Mouse (Mus musculus) liver, embryonic 14.5 days (tissue): ENCODE measurements around the gene Cbll1. TPM values are rescaled to one million over a fixed set of nuclear protein-coding genes. Genes with fewer than 3 reads are reported as not detected.

Source experiments
- ATAC-seq: fragments of 200-750 bp; cut with Nextera tagmentation; 2 replicates; pipeline ENCODE4 v1.8.0; 2017; ENCODE audit warnings: moderate number of reproducible peaks, mild to moderate bottlenecking, moderate library complexity; ENCODE audit not compliant: insufficient read depth
- DNase-seq, 3 experiments: peaks; one replicate each; pipeline ENCODE4 v3.0.0-alpha.2; 2012 to 2013; ENCODE audit warnings: low read depth in 3 of 3, low spot score in 3 of 3
- H3K27ac ChIP-seq: fragments of 300-500 bp; sonication (generic); 2 replicates; pipeline ENCODE4 v1.5.1; 2014; ENCODE audit warnings: moderate library complexity, mild to moderate bottlenecking, control low read depth, inconsistent platforms
- H3K27me3 ChIP-seq: fragments of 300-500 bp; sonication (generic); 2 replicates; pipeline ENCODE4 v1.6.1; 2014; ENCODE audit warnings: mild to moderate bottlenecking, low read length, moderate library complexity; ENCODE audit not compliant: control insufficient read depth, insufficient read depth
- H3K36me3 ChIP-seq: fragments of 300-500 bp; sonication (generic); replicated peaks from 2 replicates; pipeline ENCODE4 v1.6.1; 2014; ENCODE audit warnings: low read depth; ENCODE audit not compliant: control insufficient read depth, insufficient read depth
- H3K4me1 ChIP-seq, 2 experiments: fragments of 200-500 bp in 1 of 2; fragments of 300-500 bp in 1 of 2; sonication (generic) in 1 of 2; replicated peaks; 2 replicates each; pipeline ENCODE4 v1.6.1; 2012 to 2014; ENCODE audit warnings: antibody characterized with exemption in 1 of 2, inconsistent platforms in 1 of 2, low read length in 1 of 2; ENCODE audit not compliant: control insufficient read depth in 2 of 2, insufficient read depth in 2 of 2
- H3K4me2 ChIP-seq: fragments of 300-500 bp; sonication (generic); 2 replicates; pipeline ENCODE4 v1.6.1; 2014; ENCODE audit warnings: low read depth, mild to moderate bottlenecking, control low read depth, moderate library complexity
- H3K4me3 ChIP-seq, 2 experiments: fragments of 200-500 bp in 1 of 2; fragments of 300-500 bp in 1 of 2; sonication (generic) in 1 of 2; 2 replicates each; pipeline ENCODE4 v1.5.1; 2012 to 2014; ENCODE audit warnings: low read depth in 2 of 2, low read length in 2 of 2, mild to moderate bottlenecking in 2 of 2, control low read depth in 1 of 2, inconsistent platforms in 1 of 2, moderate library complexity in 1 of 2; ENCODE audit not compliant: insufficient read depth in 1 of 2
- H3K9ac ChIP-seq: fragments of 300-500 bp; sonication (generic); replicated peaks from 2 replicates; pipeline ENCODE4 v1.6.1; 2014; ENCODE audit warnings: mild to moderate bottlenecking, control low read depth, moderate library complexity
- H3K9me3 ChIP-seq: fragments of 300-500 bp; sonication (generic); 2 replicates; pipeline ENCODE4 v1.6.1; 2016; ENCODE audit warnings: low read length, mixed read lengths; ENCODE audit not compliant: control insufficient read depth
- CTCF ChIP-seq: IDR thresholded peaks from 2 replicates; pipeline ENCODE4 v1.5.1; 2016; ENCODE audit warnings: antibody characterized with exemption, low read depth, control low read depth
- EP300 ChIP-seq: IDR thresholded peaks from 2 replicates; pipeline ENCODE4 v1.6.1; 2016; ENCODE audit warnings: antibody characterized with exemption, low read depth
- WGBS: fragments of 180-500 bp; shearing (Covaris S2); extraction: QIAGEN DNeasy Blood & Tissue Kit; methylation state at CpG from one replicate; pipeline ENCODE4 v1.1.7; 2014; ENCODE audit not compliant: insufficient replicate concordance; 5-methylcytosine and 5-hydroxymethylcytosine counted together
- polyA plus RNA-seq, 2 experiments: library from polyadenylated mRNA; depleted of rRNA in 1 of 2; stranded (reverse) in 1 of 2; unstranded in 1 of 2; fragments of >200 nt; fragmentation: Nextera tagmentation in 1 of 2; extraction: Ambion mirVana in 1 of 2; gene quantifications; 2 replicates each; pipeline versions ENCODE4 v1.2.1 to v1.2.3; 2012 to 2014

Gene Cbll1
- polyA plus RNA-seq (2012; rRNA removed) (2.2 and 2.7 TPM in 2 replicates), polyA plus RNA-seq (2014; fragmentation: Nextera tagmentation; extraction: Ambion mirVana) (6.7 and 7.0 TPM in 2 replicates)

- Histone ChIP-seq H3K9ac (peak within 1 kb of the TSS; percentile 68), H3K4me2 (peak within 1 kb of the TSS; percentile 95), H3K36me3 (no peaks in the 10 kb centered on the region), H3K9me3 (no peaks in the 10 kb centered on the region), H3K27me3 (no peaks in the 10 kb centered on the region), H3K4me1 (peaks cover 5 to 7% of the 10 kb centered on the region in 2 experiments; a peak in 3 of 4 replicates), H3K27ac (peak within 1 kb of the TSS; percentile 7; the same call in 1 of the 2 replicates), H3K4me3 (peak within 1 kb of the TSS; percentile 83 to 86)
- DNase-seq = peak; percentile 82 to 84 (median 84)
- TF ChIP-seq EP300 = peak; percentile 16; the same call in 1 of the 2 replicates
- TF ChIP-seq CTCF = no peak
- ATAC-seq = peak; percentile 99
- under 1% methylated on average over 68 of the region's 68 CpGs for WGBS
Measured at GRCm38 (mm10) chr12:31499314-31500131, at the start of gene Cbll1. Gene Cbll1, minus strand, starts transcription at chr12:31499616.

GRCm38 (mm10) chr12:31546061-31546460 lies 46.6 kb upstream of the Cbll1 start:
- H3K9me3 ChIP-seq = no peaks in the 10 kb centered on the region
- no peaks in the 10 kb centered on the region for H3K4me1 ChIP-seq
- H3K9ac ChIP-seq = no peak overlapping the region
- no peak for ATAC-seq
- no peak overlapping the region for H3K27ac ChIP-seq
- H3K36me3 ChIP-seq = no peaks in the 10 kb centered on the region
- no peak overlapping the region for H3K4me2 ChIP-seq
- DNase-seq = no peak
- TF ChIP-seq CTCF (no peak), EP300 (no peak)
- no peaks in the 10 kb centered on the region for H3K27me3 ChIP-seq
- 33% methylated on average over 1 of the region's 1 CpGs for WGBS
- no peak overlapping the region for H3K4me3 ChIP-seq

- no peak overlapping the region for H3K27ac ChIP-seq
- no peak overlapping the region for H3K9ac ChIP-seq
- TF ChIP-seq EP300 = no peak
- no peak for TF ChIP-seq CTCF
- ATAC-seq = no peak
- H3K27me3 ChIP-seq = no peaks in the 10 kb centered on the region
- H3K36me3 ChIP-seq = no peaks in the 10 kb centered on the region
- H3K4me1 ChIP-seq = no peaks in the 10 kb centered on the region
- H3K9me3 ChIP-seq = no peaks in the 10 kb centered on the region
- no peak for DNase-seq
- no peak overlapping the region for H3K4me2 ChIP-seq
- H3K4me3 ChIP-seq = no peak overlapping the region
- WGBS = 33% methylated on average over 2 of the region's 2 CpGs
Measured at GRCm38 (mm10) chr12:31545219-31545618, 45.8 kb upstream of the Cbll1 start.

- Histone ChIP-seq H3K27ac (no peak overlapping the region), H3K4me1 (no peaks in the 10 kb centered on the region), H3K9me3 (no peaks in the 10 kb centered on the region), H3K27me3 (no peaks in the 10 kb centered on the region), H3K36me3 (no peaks in the 10 kb centered on the region), H3K4me2 (no peak overlapping the region), H3K9ac (no peak overlapping the region), H3K4me3 (no peak overlapping the region)
- WGBS = 48% methylated on average over 5 of the region's 5 CpGs
- no peak for DNase-seq
- no peak for ATAC-seq
- TF ChIP-seq CTCF (no peak), EP300 (no peak)
Measured at GRCm38 (mm10) chr12:31541541-31541940, 42.1 kb upstream of the Cbll1 start.

GRCm38 (mm10) chr12:31539783-31540182 lies 40.4 kb upstream of the Cbll1 start:
- ATAC-seq = no peak
- Histone ChIP-seq H3K4me3 (no peak overlapping the region), H3K27me3 (no peaks in the 10 kb centered on the region), H3K4me2 (no peak overlapping the region), H3K9me3 (no peaks in the 10 kb centered on the region), H3K27ac (no peak overlapping the region), H3K36me3 (no peaks in the 10 kb centered on the region), H3K4me1 (no peaks in the 10 kb centered on the region), H3K9ac (no peak overlapping the region)
- 35% methylated on average over 2 of the region's 2 CpGs for WGBS
- no peak for DNase-seq
- no peak for TF ChIP-seq CTCF
- TF ChIP-seq EP300 = no peak
